Mouse (Mus musculus) MEL (cell line): ENCODE results near the gene Ephb2.

Experiments
- BHLHE40 ChIP-seq: IDR thresholded peaks from 2 replicates; pipeline ENCODE4 v1.6.1; 2012; ENCODE audit warnings: low read depth, mild to moderate bottlenecking, inconsistent platforms, low read length, improper control_type of control experiment, borderline replicate concordance
- KAT2A ChIP-seq: conservative IDR thresholded peaks from 2 replicates; pipeline ENCODE4 v1.6.1; 2012; ENCODE audit warnings: low read depth, low read length, improper control_type of control experiment, inconsistent platforms

DNA sequence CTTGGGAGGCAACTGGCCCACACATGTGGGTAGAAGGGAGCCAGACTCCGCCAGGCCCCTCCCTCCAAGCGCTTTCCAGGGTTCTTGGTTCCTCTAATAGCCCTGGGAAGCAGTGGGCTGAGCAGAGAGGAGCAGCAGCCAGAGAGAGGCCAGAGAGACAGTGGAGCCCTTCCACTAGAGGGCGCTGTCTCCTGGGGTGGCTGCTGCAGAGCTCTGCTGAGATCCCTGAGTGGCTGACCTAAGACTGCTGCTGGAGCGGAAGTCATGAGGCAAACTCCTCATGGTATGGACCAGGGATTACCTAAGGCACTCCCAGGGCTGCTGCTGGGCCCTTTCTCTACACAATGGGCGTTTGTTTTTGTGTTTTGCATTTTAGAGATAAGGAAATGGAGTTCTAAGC, 20.4 kb downstream of the Ephb2 start:
- TF ChIP-seq BHLHE40 = no peak
- no peak for TF ChIP-seq KAT2A
